Comparison of ENCODE assay signal across 7 mouse cellular contexts in genomic region chr7:67961567-67962267, GRCm38 (mm10). TPM values are rescaled to one million over a fixed set of nuclear protein-coding genes. Genes with fewer than 3 reads are reported as not detected.
DNase-seq lines count a peak whose midpoint lies in the region; ATAC-seq and TF ChIP-seq lines count a peak whose summit lies in the region.

No protein-coding gene starts in this region.

- peaks cover 40% of the 10 kb centered on the region for H3K4me1 ChIP-seq in intestine, embryonic 15.5 days (replicated peaks)
- peaks cover 16% of the 10 kb centered on the region for H3K4me1 ChIP-seq in midbrain, embryonic 11.5 days (ENCODE audit: control insufficient read depth, insufficient read depth, low read length)
- H3K4me1 ChIP-seq in small intestine, adult 2 months (ENCODE audit: control insufficient read depth, insufficient read depth, insufficient read length, low read length): peaks cover 2% of the 10 kb centered on the region; the same call in 1 of the 2 replicates

- peak; percentile 46; the same call in 1 of the 2 replicates for ATAC-seq in intestine, embryonic 15.5 days
- ATAC-seq in midbrain, embryonic 11.5 days (ENCODE audit: low FRiP score): peak; percentile 67

- no peaks in the 10 kb centered on the region for H3K9me3 ChIP-seq in intestine, embryonic 15.5 days
- H3K9me3 ChIP-seq in midbrain, embryonic 11.5 days (ENCODE audit: control insufficient read depth, low read length): no peaks in the 10 kb centered on the region

- H3K4me3 ChIP-seq in intestine, embryonic 15.5 days (replicated peaks): no peak overlapping the region
- no peak overlapping the region for H3K4me3 ChIP-seq in midbrain, embryonic 11.5 days (ENCODE audit: low read depth, low read length)
- no peak overlapping the region for H3K4me3 ChIP-seq in small intestine, adult 2 months (ENCODE audit: low read depth, low read length)

- intact Hi-C loops in left cerebral cortex, postnatal 14 days (cut with DNase I): no loop called here

- no peak overlapping the region for H3K4me2 ChIP-seq in intestine, embryonic 15.5 days (replicated peaks)
- no peak overlapping the region for H3K4me2 ChIP-seq in midbrain, embryonic 11.5 days

- H3K9ac ChIP-seq in intestine, embryonic 15.5 days: no peak overlapping the region
- no peak overlapping the region for H3K9ac ChIP-seq in midbrain, embryonic 11.5 days (ENCODE audit: low read length)

- WGBS in intestine, embryonic 15.5 days: 12% methylated on average over 14 of the region's 14 CpGs
- 11% methylated on average over 14 of the region's 14 CpGs for WGBS in midbrain, embryonic 11.5 days
- WGBS in small intestine, adult 2 months: 15% methylated on average over 14 of the region's 14 CpGs

- no peak overlapping the region for H3K27ac ChIP-seq in intestine, embryonic 15.5 days
- no peak overlapping the region for H3K27ac ChIP-seq in midbrain, embryonic 11.5 days (ENCODE audit: low read depth, low read length)
- H3K27ac ChIP-seq in small intestine, adult 2 months (ENCODE audit: insufficient read depth, low read depth, low read length): no peak overlapping the region

- peak; percentile 93 for TF ChIP-seq CTCF in small intestine, adult 2 months (IDR thresholded peaks at IDR 0.05; ENCODE audit: extremely low read depth, insufficient read length, insufficient replicate concordance, low read depth, low read length)

- H3K36me3 ChIP-seq in intestine, embryonic 15.5 days: no peaks in the 10 kb centered on the region
- H3K36me3 ChIP-seq in midbrain, embryonic 11.5 days (ENCODE audit: control insufficient read depth, insufficient read depth, low read length): no peaks in the 10 kb centered on the region
- no peaks in the 10 kb centered on the region for H3K36me3 ChIP-seq in small intestine, adult 2 months (ENCODE audit: control insufficient read depth, insufficient read depth, low read length)

- peak; percentile 81 to 82 for DNase-seq in adrenal gland, adult 18-20 months (ENCODE audit: low spot score in 2 of 2)
- DNase-seq in embryo, embryonic 10.5 days (ENCODE audit: low spot score): peak; percentile 87
- peak; percentile 67 to 86 for DNase-seq in gastrocnemius, postnatal 4 days (ENCODE audit: low spot score in 2 of 2)
- peak; percentile 72 to 87 for DNase-seq in left cerebral cortex, postnatal 14 days (ENCODE audit: low spot score in 2 of 2)
- DNase-seq in midbrain, embryonic 11.5 days (ENCODE audit: low spot score, missing footprints): peak; percentile 94

- no peak for TF ChIP-seq POLR2A in small intestine, adult 2 months (IDR thresholded peaks at IDR 0.05; ENCODE audit: low read depth, low read length)

- no peaks in the 10 kb centered on the region for H3K27me3 ChIP-seq in intestine, embryonic 15.5 days (replicated peaks)
- no peaks in the 10 kb centered on the region for H3K27me3 ChIP-seq in midbrain, embryonic 11.5 days (ENCODE audit: control insufficient read depth, insufficient read depth, low read length)
- no peaks in the 10 kb centered on the region for H3K27me3 ChIP-seq in small intestine, adult 2 months (ENCODE audit: control insufficient read depth, insufficient read depth, low read length)

RNA-seq across cellular contexts. Expression of gene Igf1r, which starts 9.1 kb away (rescaled TPM):
- 100 to 1,000 TPM in 1 of 2 experiments, 10 to 100 TPM in 1; 56.6 to 128 TPM for total RNA-seq in adrenal gland, adult 18-20 months (2021)
- total RNA-seq in gastrocnemius, postnatal 4 days (2021): 10 to 100 TPM; 40.6 to 41.0 TPM
- 13.7 and 15.2 TPM in 2 replicates for polyA plus RNA-seq in intestine, embryonic 15.5 days (2015; fragmentation: Nextera tagmentation; extraction: Ambion mirVana)
- 10 to 100 TPM; 39.0 to 49.5 TPM for total RNA-seq in left cerebral cortex, postnatal 14 days (2021)
- polyA plus RNA-seq in midbrain, embryonic 11.5 days (2014; fragmentation: Nextera tagmentation; extraction: Ambion mirVana): 20.0 and 20.8 TPM in 2 replicates
- 2.1 and 2.6 TPM in 2 replicates for polyA plus RNA-seq in small intestine, adult 2 months (2012; rRNA removed)
